Mouse (Mus musculus): ENCODE data around the gene Elf1.

- no peak for TF ChIP-seq CTCF (IDR thresholded peaks at IDR 0.05; ENCODE audit: low read depth, low read length)
- TF ChIP-seq TAL1 (conservative IDR thresholded peaks at IDR 0.05; ENCODE audit: low read depth, low read length) = no peak
- no peak for TF ChIP-seq GATA1 (IDR thresholded peaks at IDR 0.05; ENCODE audit: borderline replicate concordance, low read length)
- no peak for TF ChIP-seq POLR2AphosphoS5 (IDR thresholded peaks at IDR 0.05; ENCODE audit: insufficient replicate concordance, low read depth, low read length)
Observed at GRCm38 (mm10) chr14:79552854-79553253, 71.9 kb downstream of the Elf1 start.
